Comparison of ENCODE assay signal across 23 mouse cellular contexts in genomic region chr11:31608458-31608857, GRCm38 (mm10).
DNase-seq lines count a peak whose midpoint lies in the region; ATAC-seq and TF ChIP-seq lines count a peak whose summit lies in the region.
"Had no signal": no experiment of that assay in that cellular context is flagged by ENCODE, and none has a peak within 500 bp of the region (broad histone marks: within the 10 kb centered on the region; RNA-seq: fewer than 3 reads in every experiment).

No protein-coding gene starts in this region.

- no peak overlapping the region for H3K4me3 ChIP-seq in kidney, adult 2 months (ENCODE audit: insufficient read depth, low read depth, low read length)
- no peak overlapping the region for H3K4me3 ChIP-seq in kidney, embryonic 14.5 days (ENCODE audit: low read length)
- H3K4me3 ChIP-seq in midbrain, embryonic 10.5 days: no peak overlapping the region
- no peak overlapping the region for H3K4me3 ChIP-seq in midbrain, embryonic 11.5 days (ENCODE audit: low read depth, low read length)
- H3K4me3 ChIP-seq in limb, embryonic 10.5 days: no peak overlapping the region
- H3K4me3 ChIP-seq in forebrain, postnatal 0 days (ENCODE audit: low read depth, low read length): no peak overlapping the region
- H3K4me3 ChIP-seq: embryonic facial prominence, embryonic 12.5 days; embryonic facial prominence, embryonic 15.5 days; heart, adult 2 months had no signal

- ATAC-seq in kidney, embryonic 14.5 days (ENCODE audit: low FRiP score, low TSS enrichment): no peak
- no peak for ATAC-seq in midbrain, embryonic 11.5 days (ENCODE audit: low FRiP score)
- no peak for ATAC-seq in forebrain, postnatal 0 days
- ATAC-seq: forebrain, embryonic 14.5 days; hindbrain, postnatal 0 days had no signal

- 58% methylated on average over 4 of the region's 4 CpGs for WGBS in kidney, adult 2 months
- 89% methylated on average over 4 of the region's 4 CpGs for WGBS in kidney, embryonic 14.5 days
- 89% methylated on average over 4 of the region's 4 CpGs for WGBS in midbrain, embryonic 10.5 days
- WGBS in midbrain, embryonic 11.5 days: 90% methylated on average over 4 of the region's 4 CpGs
- WGBS in limb, embryonic 10.5 days: 91% methylated on average over 4 of the region's 4 CpGs
- 84% methylated on average over 4 of the region's 4 CpGs for WGBS in forebrain, postnatal 0 days

- DNase-seq in kidney, adult 2 months: peak; percentile 22
- peak; percentile 10 for DNase-seq in midbrain, embryonic 10.5 days (ENCODE audit: low spot score)
- no peak for DNase-seq in midbrain, embryonic 11.5 days (ENCODE audit: low spot score, missing footprints)
- peak; percentile 36 for DNase-seq in NIH3T3 (ENCODE audit: low read depth)
- DNase-seq in limb, embryonic 10.5 days (ENCODE audit: low spot score): peak; percentile 26
- no peak for DNase-seq in left cerebral cortex, adult 9 months (ENCODE audit: low spot score in 2 of 2)
- DNase-seq in forebrain, postnatal 0 days: no peak
- DNase-seq: adrenal gland, adult 2 months; adrenal gland, postnatal 14 days; cerebellum, adult 11 months; cerebellum, adult 2 months; cerebellum, adult 9-11 months; cerebellum, postnatal 25 days; gastrocnemius, postnatal 25 days; heart, adult 2 months; heart, postnatal 4 days had no signal

- no peak overlapping the region for H3K27ac ChIP-seq in kidney, adult 2 months (ENCODE audit: insufficient read depth, low read depth, low read length)
- no peak overlapping the region for H3K27ac ChIP-seq in kidney, embryonic 14.5 days (ENCODE audit: low read depth, low read length)
- no peak overlapping the region for H3K27ac ChIP-seq in midbrain, embryonic 10.5 days (replicated peaks)
- H3K27ac ChIP-seq in midbrain, embryonic 11.5 days (ENCODE audit: low read depth, low read length): no peak overlapping the region
- no peak overlapping the region for H3K27ac ChIP-seq in limb, embryonic 10.5 days
- H3K27ac ChIP-seq in forebrain, postnatal 0 days (ENCODE audit: low read depth, low read length): no peak overlapping the region
- H3K27ac ChIP-seq: embryonic facial prominence, embryonic 12.5 days; embryonic facial prominence, embryonic 15.5 days; heart, adult 2 months; hindbrain, embryonic 14.5 days; hindbrain, postnatal 0 days had no signal

- TF ChIP-seq CTCF in kidney, adult 2 months (conservative IDR thresholded peaks at IDR 0.05; ENCODE audit: insufficient read depth, insufficient read length, low read depth, low read length): no peak
- no peak for TF ChIP-seq CTCF in forebrain, postnatal 0 days (IDR thresholded peaks at IDR 0.05; ENCODE audit: low read depth)

- no peaks in the 10 kb centered on the region for H3K9me3 ChIP-seq in kidney, embryonic 14.5 days (ENCODE audit: control insufficient read depth, low read length)
- H3K9me3 ChIP-seq in midbrain, embryonic 10.5 days (replicated peaks): no peaks in the 10 kb centered on the region
- no peaks in the 10 kb centered on the region for H3K9me3 ChIP-seq in midbrain, embryonic 11.5 days (ENCODE audit: control insufficient read depth, low read length)
- no peaks in the 10 kb centered on the region for H3K9me3 ChIP-seq in limb, embryonic 10.5 days (replicated peaks)
- H3K9me3 ChIP-seq in forebrain, postnatal 0 days (ENCODE audit: low read length): no peaks in the 10 kb centered on the region
- H3K9me3 ChIP-seq: embryonic facial prominence, embryonic 12.5 days; embryonic facial prominence, embryonic 15.5 days had no signal

- H3K4me1 ChIP-seq in kidney, adult 2 months (ENCODE audit: control insufficient read depth, insufficient read depth, low read length): peaks cover 4% of the 10 kb centered on the region
- H3K4me1 ChIP-seq in kidney, embryonic 14.5 days (ENCODE audit: control insufficient read depth, insufficient read depth, low read length): no peaks in the 10 kb centered on the region
- H3K4me1 ChIP-seq in midbrain, embryonic 10.5 days: no peaks in the 10 kb centered on the region
- no peaks in the 10 kb centered on the region for H3K4me1 ChIP-seq in midbrain, embryonic 11.5 days (ENCODE audit: control insufficient read depth, insufficient read depth, low read length)
- no peaks in the 10 kb centered on the region for H3K4me1 ChIP-seq in limb, embryonic 10.5 days
- H3K4me1 ChIP-seq in forebrain, postnatal 0 days (ENCODE audit: insufficient read depth): no peaks in the 10 kb centered on the region
- H3K4me1 ChIP-seq: embryonic facial prominence, embryonic 12.5 days; embryonic facial prominence, embryonic 15.5 days had no signal

- no peak overlapping the region for H3K4me2 ChIP-seq in kidney, embryonic 14.5 days (replicated peaks; ENCODE audit: low read depth, low read length)
- H3K4me2 ChIP-seq in midbrain, embryonic 11.5 days: no peak overlapping the region
- no peak overlapping the region for H3K4me2 ChIP-seq in forebrain, postnatal 0 days (ENCODE audit: low read depth)
- H3K4me2 ChIP-seq: embryonic facial prominence, embryonic 12.5 days; embryonic facial prominence, embryonic 15.5 days; heart, embryonic 11.5 days; hindbrain, embryonic 14.5 days had no signal

- no peak overlapping the region for H3K9ac ChIP-seq in kidney, embryonic 14.5 days (ENCODE audit: low read depth, low read length)
- no peak overlapping the region for H3K9ac ChIP-seq in midbrain, embryonic 11.5 days (ENCODE audit: low read length)
- H3K9ac ChIP-seq in forebrain, postnatal 0 days: no peak overlapping the region
- H3K9ac ChIP-seq: embryonic facial prominence, embryonic 12.5 days; embryonic facial prominence, embryonic 15.5 days; hindbrain, embryonic 14.5 days had no signal

- no peaks in the 10 kb centered on the region for H3K27me3 ChIP-seq in kidney, adult 2 months (replicated peaks; ENCODE audit: control insufficient read depth, insufficient read depth, low read length)
- H3K27me3 ChIP-seq in kidney, embryonic 14.5 days (ENCODE audit: control insufficient read depth, insufficient read depth, low read length): no peaks in the 10 kb centered on the region
- H3K27me3 ChIP-seq in midbrain, embryonic 10.5 days (ENCODE audit: low read depth, poor library complexity, severe bottlenecking): no peaks in the 10 kb centered on the region
- no peaks in the 10 kb centered on the region for H3K27me3 ChIP-seq in midbrain, embryonic 11.5 days (ENCODE audit: control insufficient read depth, insufficient read depth, low read length)
- H3K27me3 ChIP-seq in limb, embryonic 10.5 days (ENCODE audit: low read depth, poor library complexity, severe bottlenecking): no peaks in the 10 kb centered on the region
- H3K27me3 ChIP-seq in forebrain, postnatal 0 days (ENCODE audit: insufficient read depth, low read length): no peaks in the 10 kb centered on the region
- H3K27me3 ChIP-seq: embryonic facial prominence, embryonic 12.5 days; embryonic facial prominence, embryonic 15.5 days had no signal

- no peak for TF ChIP-seq POLR2A in kidney, adult 2 months (IDR thresholded peaks at IDR 0.05; ENCODE audit: low read depth, low read length)

- no peaks in the 10 kb centered on the region for H3K36me3 ChIP-seq in kidney, adult 2 months (ENCODE audit: control insufficient read depth, insufficient read depth, low read length)
- H3K36me3 ChIP-seq in kidney, embryonic 14.5 days (ENCODE audit: control insufficient read depth, insufficient read depth, low read length): no peaks in the 10 kb centered on the region
- no peaks in the 10 kb centered on the region for H3K36me3 ChIP-seq in midbrain, embryonic 10.5 days
- no peaks in the 10 kb centered on the region for H3K36me3 ChIP-seq in midbrain, embryonic 11.5 days (ENCODE audit: control insufficient read depth, insufficient read depth, low read length)
- H3K36me3 ChIP-seq in limb, embryonic 10.5 days: no peaks in the 10 kb centered on the region
- H3K36me3 ChIP-seq in forebrain, postnatal 0 days (ENCODE audit: insufficient read depth): no peaks in the 10 kb centered on the region
- H3K36me3 ChIP-seq: embryonic facial prominence, embryonic 12.5 days; embryonic facial prominence, embryonic 15.5 days had no signal

Comparison
In these comparisons a context has a peak if more than half of its experiments do, and no peak if none do; other contexts are left out.
1. DNase-seq: peak in kidney, adult 2 months (single experiment), midbrain, embryonic 10.5 days (single experiment), NIH3T3 (single experiment) and limb, embryonic 10.5 days (single experiment); none in midbrain, embryonic 11.5 days (single experiment), left cerebral cortex, adult 9 months (0 of 2) and forebrain, postnatal 0 days (single experiment).